Mouse (Mus musculus) stomach, postnatal 0 days (tissue): Measurements from ENCODE around the gene Coro2b.

Source experiments
- CTCF ChIP-seq: IDR thresholded peaks from 2 replicates; pipeline ENCODE4 v1.5.1; 2016; ENCODE audit warnings: antibody characterized with exemption, low read depth, mild to moderate bottlenecking, moderate library complexity
- EP300 ChIP-seq: optimal IDR thresholded peaks from 2 replicates; pipeline ENCODE3; 2016; ENCODE audit warnings: antibody characterized with exemption

GRCm38 (mm10) chr9:62421027-62421426 is 115.8 kb downstream of the Coro2b start:
- TF ChIP-seq CTCF (no peak), EP300 (no peak)
